Mouse (Mus musculus): Measurements from ENCODE around the gene Abl1. TPM values are rescaled to one million over a fixed set of nuclear protein-coding genes. Genes with fewer than 3 reads are reported as not detected.
A peak's percentile ranks its signal among the peaks of the same experiment; 100 is the strongest.

Gene Abl1
- total and polyA plus RNA-seq, 3 experiments = 27.5 to 31.8 (median 29.4) TPM

GRCm38 (mm10) chr2:31814699-31815098 is 126.5 kb downstream of the Abl1 start:
- H3K4me3 ChIP-seq = no peak overlapping the region
- no peaks in the 10 kb centered on the region for H3K27me3 ChIP-seq (ENCODE audit: control insufficient read depth, insufficient read depth, low read length)
- H3K9ac ChIP-seq (ENCODE audit: low read depth, low read length) = no peak overlapping the region
- 64% methylated on average over 7 of the region's 7 CpGs for WGBS
- H3K27ac ChIP-seq = no peak overlapping the region
- TF ChIP-seq CTCF (IDR thresholded peaks at IDR 0.05) (no peak), POLR2A (IDR thresholded peaks at IDR 0.05; ENCODE audit: insufficient read depth, low read depth, low read length) (no peak), EP300 (IDR thresholded peaks at IDR 0.05; ENCODE audit: insufficient read depth, low read depth, low read length) (no peak)
- no peaks in the 10 kb centered on the region for H3K79me2 ChIP-seq (replicated peaks; ENCODE audit: control insufficient read depth, insufficient read depth, low read length)
- intact Hi-C loops (cut with DNase I) = loop anchor here (2.0 kb wide), 1 partner anchor 100 kb away; no protein-coding TSS in a partner anchor
- DNase-seq = no peak
- H3K36me3 ChIP-seq (ENCODE audit: control insufficient read depth, insufficient read depth, low read length) = no peaks in the 10 kb centered on the region
- no peaks in the 10 kb centered on the region for H3K4me1 ChIP-seq (ENCODE audit: control insufficient read depth, insufficient read depth, low read length)

- intact Hi-C loops (cut with DNase I) = loop anchor here (2.0 kb wide), 1 partner anchor 99 kb away; no protein-coding TSS in a partner anchor
- Histone ChIP-seq H3K27me3 (ENCODE audit: control insufficient read depth, insufficient read depth, low read length) (no peaks in the 10 kb centered on the region), H3K9ac (ENCODE audit: low read depth, low read length) (no peak overlapping the region), H3K36me3 (ENCODE audit: control insufficient read depth, insufficient read depth, low read length) (no peaks in the 10 kb centered on the region), H3K79me2 (replicated peaks; ENCODE audit: control insufficient read depth, insufficient read depth, low read length) (no peaks in the 10 kb centered on the region), H3K27ac (no peak overlapping the region), H3K4me3 (no peak overlapping the region), H3K4me1 (ENCODE audit: control insufficient read depth, insufficient read depth, low read length) (no peaks in the 10 kb centered on the region)
- TF ChIP-seq EP300 (IDR thresholded peaks at IDR 0.05; ENCODE audit: insufficient read depth, low read depth, low read length) (no peak), CTCF (IDR thresholded peaks at IDR 0.05) (peak; percentile 65)
- WGBS = 19% methylated on average over 5 of the region's 5 CpGs
- peak in 1 of 2 experiments; percentile 47 for DNase-seq
Observed at GRCm38 (mm10) chr2:31815367-31815766, 127.2 kb downstream of the Abl1 start.

- no peak for TF ChIP-seq CTCF (IDR thresholded peaks at IDR 0.05)
- no peak for TF ChIP-seq EP300 (IDR thresholded peaks at IDR 0.05; ENCODE audit: insufficient read depth, low read depth, low read length)
- no peak for TF ChIP-seq POLR2A (IDR thresholded peaks at IDR 0.05; ENCODE audit: insufficient read depth, low read depth, low read length)
Observed at GRCm38 (mm10) chr2:31822524-31823371, 134.6 kb downstream of the Abl1 start.

GRCm38 (mm10) chr2:31823933-31824730 is 136.0 kb downstream of the Abl1 start:
- Histone ChIP-seq H3K27ac (no peak overlapping the region), H3K36me3 (ENCODE audit: control insufficient read depth, insufficient read depth, low read length) (no peaks in the 10 kb centered on the region), H3K9ac (ENCODE audit: low read depth, low read length) (no peak overlapping the region), H3K4me3 (no peak overlapping the region), H3K4me1 (ENCODE audit: control insufficient read depth, insufficient read depth, low read length) (no peaks in the 10 kb centered on the region), H3K27me3 (ENCODE audit: control insufficient read depth, insufficient read depth, low read length) (peaks cover 8% of the 10 kb centered on the region), H3K79me2 (replicated peaks; ENCODE audit: control insufficient read depth, insufficient read depth, low read length) (no peaks in the 10 kb centered on the region)
- TF ChIP-seq POLR2A (IDR thresholded peaks at IDR 0.05; ENCODE audit: insufficient read depth, low read depth, low read length) = no peak
- peak; percentile 62 for TF ChIP-seq CTCF (IDR thresholded peaks at IDR 0.05)
- no peak for DNase-seq
- intact Hi-C loops (cut with DNase I) = no loop called here
- WGBS = 78% methylated on average over 12 of the region's 15 CpGs

More at GRCm38 (mm10) chr2:31822524-31823371, 134.6 kb downstream of the Abl1 start:
- H3K36me3 ChIP-seq (ENCODE audit: control insufficient read depth, insufficient read depth, low read length) = no peaks in the 10 kb centered on the region
- H3K27ac ChIP-seq = no peak overlapping the region
- peaks cover 8% of the 10 kb centered on the region for H3K27me3 ChIP-seq (ENCODE audit: control insufficient read depth, insufficient read depth, low read length)
- peak in 1 of 2 experiments; percentile 60 for DNase-seq
- intact Hi-C loops (cut with DNase I) = no loop called here
- H3K79me2 ChIP-seq (replicated peaks; ENCODE audit: control insufficient read depth, insufficient read depth, low read length) = no peaks in the 10 kb centered on the region
- WGBS = 12% methylated on average over 39 of the region's 39 CpGs
- H3K4me3 ChIP-seq = no peak overlapping the region
- no peaks in the 10 kb centered on the region for H3K4me1 ChIP-seq (ENCODE audit: control insufficient read depth, insufficient read depth, low read length)
- H3K9ac ChIP-seq (ENCODE audit: low read depth, low read length) = no peak overlapping the region

GRCm38 (mm10) chr2:31825469-31825911 is 137.3 kb downstream of the Abl1 start:
- no peak for DNase-seq
- 47% methylated on average over 16 of the region's 16 CpGs for WGBS
- H3K79me2 ChIP-seq (replicated peaks; ENCODE audit: control insufficient read depth, insufficient read depth, low read length) = no peaks in the 10 kb centered on the region
- TF ChIP-seq CTCF (IDR thresholded peaks at IDR 0.05) = no peak
- TF ChIP-seq POLR2A (IDR thresholded peaks at IDR 0.05; ENCODE audit: insufficient read depth, low read depth, low read length) = no peak
- TF ChIP-seq EP300 (IDR thresholded peaks at IDR 0.05; ENCODE audit: insufficient read depth, low read depth, low read length) = no peak
- no peak overlapping the region for H3K4me3 ChIP-seq
- no peaks in the 10 kb centered on the region for H3K4me1 ChIP-seq (ENCODE audit: control insufficient read depth, insufficient read depth, low read length)
- H3K9ac ChIP-seq (ENCODE audit: low read depth, low read length) = no peak overlapping the region
- H3K36me3 ChIP-seq (ENCODE audit: control insufficient read depth, insufficient read depth, low read length) = no peaks in the 10 kb centered on the region
- intact Hi-C loops (cut with DNase I) = no loop called here
- H3K27me3 ChIP-seq (ENCODE audit: control insufficient read depth, insufficient read depth, low read length) = peaks cover 8% of the 10 kb centered on the region
- H3K27ac ChIP-seq = no peak overlapping the region
